Mouse (Mus musculus) liver, embryonic 12.5 days (tissue): Measurements from ENCODE around the gene Kat6b. TPM values are rescaled to one million over a fixed set of nuclear protein-coding genes. Genes with fewer than 3 reads are reported as not detected.
A peak's percentile ranks its signal among the peaks of the same experiment; 100 is the strongest.
"Not testable (repeated sequence)": the region's sequence is repeated elsewhere in the genome, so short reads cannot be mapped to it uniquely, and the experiment has no call there.

Source experiments
- ATAC-seq: fragments of 200-750 bp; cut with Nextera tagmentation; 2 replicates; pipeline ENCODE4 v1.8.0; 2017; ENCODE audit warnings: moderate number of reproducible peaks, mild to moderate bottlenecking, moderate library complexity
- H3K27ac ChIP-seq: fragments of 300-500 bp; sonication (generic); 2 replicates; pipeline ENCODE4 v1.5.1; 2016; ENCODE audit warnings: mild to moderate bottlenecking
- H3K27me3 ChIP-seq: fragments of 300-500 bp; sonication (generic); replicated peaks from 2 replicates; pipeline ENCODE4 v1.6.1; 2016; ENCODE audit warnings: mild to moderate bottlenecking, moderate library complexity
- H3K36me3 ChIP-seq: fragments of 300-500 bp; sonication (generic); 2 replicates; pipeline ENCODE4 v1.6.1; 2016; ENCODE audit warnings: mild to moderate bottlenecking, moderate library complexity
- H3K4me1 ChIP-seq: fragments of 300-500 bp; sonication (generic); 2 replicates; pipeline ENCODE4 v1.6.1; 2016
- H3K4me2 ChIP-seq: fragments of 300-500 bp; sonication (generic); 2 replicates; pipeline ENCODE4 v1.6.1; 2016; ENCODE audit warnings: mild to moderate bottlenecking, moderate library complexity
- H3K4me3 ChIP-seq: fragments of 300-500 bp; sonication (generic); 2 replicates; pipeline ENCODE4 v1.5.1; 2016; ENCODE audit warnings: mild to moderate bottlenecking, moderate library complexity
- H3K9ac ChIP-seq: fragments of 300-500 bp; sonication (generic); 2 replicates; pipeline ENCODE4 v1.6.1; 2016; ENCODE audit warnings: mild to moderate bottlenecking, moderate library complexity
- H3K9me3 ChIP-seq: fragments of 300-500 bp; sonication (generic); replicated peaks from 2 replicates; pipeline ENCODE4 v1.6.1; 2016; ENCODE audit warnings: mild to moderate bottlenecking, moderate library complexity
- WGBS: fragments of 180-500 bp; shearing (Covaris S2); methylation state at CpG from one replicate; pipeline ENCODE4 v1.1.7; 2016; ENCODE audit not compliant: insufficient replicate concordance; 5-methylcytosine and 5-hydroxymethylcytosine counted together
- polyA plus RNA-seq: library from polyadenylated mRNA; unstranded; fragments of >200 nt; fragmentation: Nextera tagmentation; extraction: Ambion mirVana; gene quantifications from 2 replicates; pipeline ENCODE4 v1.2.1, GENCODE M21; 2016

The Kat6b gene
- polyA plus RNA-seq, 1 experiment from 2014 or later: 3.9 TPM

- H3K4me1 ChIP-seq, ATAC-seq, H3K9ac ChIP-seq, H3K27me3 ChIP-seq, H3K9me3 ChIP-seq, H3K4me3 ChIP-seq, H3K36me3 ChIP-seq, H3K27ac ChIP-seq, H3K4me2 ChIP-seq: not testable (repeated sequence)
- WGBS: 69% methylated on average over 8 of the region's 9 CpGs
Measured at GRCm38 (mm10) chr14:21488426-21489115, 7.3 kb downstream of the Kat6b start.

DNA sequence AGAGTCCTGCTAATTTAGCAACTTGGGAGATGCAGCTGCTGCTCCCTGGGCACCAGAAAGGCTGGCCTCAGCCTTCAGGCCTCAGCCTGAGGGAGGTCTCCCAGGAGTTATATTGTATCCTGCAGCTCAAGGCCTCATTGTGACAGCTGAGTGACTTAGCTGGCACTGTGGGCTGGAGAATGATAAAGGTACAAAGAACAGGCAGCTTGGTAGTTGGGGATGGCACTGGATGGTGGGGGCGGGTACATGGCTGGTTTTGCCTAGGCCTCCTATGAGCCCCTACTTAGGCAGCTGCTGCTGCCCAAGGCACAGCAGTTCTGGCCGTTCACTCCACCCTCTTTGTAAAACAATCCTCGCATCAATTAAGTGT is 7.9 kb downstream of the Kat6b start:
- Histone ChIP-seq H3K36me3 (no peaks in the 10 kb centered on the region), H3K9me3 (no peaks in the 10 kb centered on the region), H3K27ac (no peak overlapping the region), H3K4me1 (no peaks in the 10 kb centered on the region), H3K27me3 (no peaks in the 10 kb centered on the region), H3K4me2 (no peak overlapping the region), H3K9ac (no peak overlapping the region), H3K4me3 (no peak overlapping the region)
- ATAC-seq: no peak
- 81% methylated on average over 3 of the region's 3 CpGs for WGBS

DNA sequence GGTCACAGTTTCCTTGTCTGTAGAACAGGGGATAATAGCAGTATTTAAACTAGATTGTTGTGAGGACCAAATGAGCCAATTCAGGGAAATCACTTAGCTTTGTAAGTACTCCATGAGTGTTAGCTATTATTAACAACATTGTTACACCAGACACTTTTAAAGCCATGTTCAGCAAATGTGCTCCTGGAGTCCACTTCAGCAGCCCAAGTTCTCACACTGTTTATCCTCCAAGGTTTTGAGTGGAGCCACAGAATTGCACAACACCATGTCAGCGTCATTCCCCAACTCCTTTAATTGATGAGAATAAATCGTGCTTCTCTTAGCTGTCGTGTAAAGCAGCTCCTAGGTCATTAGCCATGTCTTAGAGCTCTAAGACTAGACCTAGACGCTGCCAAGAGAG is 8.9 kb downstream of the Kat6b start:
- Histone ChIP-seq H3K9ac (no peak overlapping the region), H3K27ac (no peak overlapping the region), H3K27me3 (no peaks in the 10 kb centered on the region; the same call in 1 of the 2 replicates), H3K9me3 (no peaks in the 10 kb centered on the region), H3K4me1 (no peaks in the 10 kb centered on the region), H3K4me2 (no peak overlapping the region), H3K36me3 (no peaks in the 10 kb centered on the region), H3K4me3 (no peak overlapping the region)
- 59% methylated on average over 4 of the region's 4 CpGs for WGBS
- ATAC-seq: no peak

DNA sequence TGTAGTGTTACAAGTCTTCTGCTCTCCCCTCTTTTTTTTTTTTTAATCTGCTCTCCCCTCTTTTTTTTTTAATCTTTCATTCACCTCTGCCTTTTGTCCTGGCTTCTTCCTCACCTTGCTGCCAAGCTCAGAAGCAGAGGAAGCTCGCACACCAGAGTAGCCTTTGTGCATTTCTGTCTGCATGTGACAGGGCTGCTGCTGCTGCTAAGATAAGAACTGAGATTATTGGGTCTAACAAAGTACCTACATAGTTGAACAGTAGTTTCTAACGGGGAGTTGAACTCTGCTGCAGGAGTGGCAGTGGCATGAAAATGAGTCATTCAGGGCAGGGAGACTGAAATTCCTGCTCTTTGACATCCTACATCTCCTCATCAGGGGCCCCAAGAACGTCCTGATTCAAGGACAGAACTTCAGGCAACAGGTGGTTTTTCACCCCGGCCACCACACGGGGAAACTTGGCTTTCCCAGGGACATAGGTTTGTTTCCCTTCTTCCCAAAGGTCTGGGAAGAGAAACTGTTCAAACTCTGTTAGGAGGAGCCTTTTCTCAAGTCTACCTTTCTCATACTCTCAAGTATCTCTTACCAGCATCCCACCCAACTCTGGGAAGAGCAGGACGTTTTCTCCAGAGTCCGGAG is 17.2 kb downstream of the Kat6b start:
- no peak overlapping the region for H3K27ac ChIP-seq
- peak overlapping the region; percentile 81; the same call in 1 of the 2 replicates for H3K9ac ChIP-seq
- no peak for ATAC-seq
- peaks cover 10% of the 10 kb centered on the region for H3K27me3 ChIP-seq
- no peaks in the 10 kb centered on the region for H3K36me3 ChIP-seq
- no peaks in the 10 kb centered on the region for H3K9me3 ChIP-seq
- peak overlapping the region; percentile 90 for H3K4me3 ChIP-seq
- WGBS: 2% methylated on average over 7 of the region's 7 CpGs
- H3K4me2 ChIP-seq: peak overlapping the region; percentile 95
- peaks cover 43% of the 10 kb centered on the region for H3K4me1 ChIP-seq

DNA sequence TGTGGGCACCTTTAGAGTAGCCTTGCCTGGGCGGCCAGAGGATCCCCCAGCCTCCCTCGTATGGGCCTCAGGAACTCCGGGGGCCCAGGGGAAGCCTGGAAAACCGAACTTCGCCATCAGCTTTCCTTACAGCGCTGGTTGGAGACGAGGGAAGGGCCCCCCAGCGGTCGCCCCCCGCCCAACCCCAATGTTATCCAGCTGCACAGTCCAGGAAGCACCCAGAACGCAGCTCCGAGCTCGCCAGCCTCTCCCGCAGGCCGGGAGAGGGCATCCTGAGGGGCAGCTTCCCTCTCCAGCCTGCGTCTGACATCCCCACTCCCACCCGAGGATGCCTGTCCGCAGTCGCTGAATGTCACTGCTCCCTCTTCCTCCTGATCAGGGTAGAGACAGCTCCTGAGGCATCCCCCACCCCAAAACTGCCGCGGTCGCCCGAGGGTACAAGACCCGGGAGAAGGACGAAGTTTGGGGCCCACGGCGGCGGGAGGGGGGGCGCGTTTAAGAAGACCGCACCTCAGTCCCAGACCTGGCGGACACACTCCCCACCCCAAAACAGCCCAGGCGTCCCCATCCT is 17.9 kb downstream of the Kat6b start:
- 1% methylated on average over 30 of the region's 33 CpGs for whole genome bisulfite sequencing
- Histone ChIP-seq H3K4me2 (peak overlapping the region; percentile 95), H3K4me3 (peak overlapping the region; percentile 90), H3K27me3 (peaks cover 10% of the 10 kb centered on the region), H3K27ac (peak overlapping the region; percentile 85), H3K36me3 (no peaks in the 10 kb centered on the region), H3K9me3 (no peaks in the 10 kb centered on the region), H3K4me1 (peaks cover 43% of the 10 kb centered on the region), H3K9ac (peak overlapping the region; percentile 81)
- ATAC-seq: no peak

DNA sequence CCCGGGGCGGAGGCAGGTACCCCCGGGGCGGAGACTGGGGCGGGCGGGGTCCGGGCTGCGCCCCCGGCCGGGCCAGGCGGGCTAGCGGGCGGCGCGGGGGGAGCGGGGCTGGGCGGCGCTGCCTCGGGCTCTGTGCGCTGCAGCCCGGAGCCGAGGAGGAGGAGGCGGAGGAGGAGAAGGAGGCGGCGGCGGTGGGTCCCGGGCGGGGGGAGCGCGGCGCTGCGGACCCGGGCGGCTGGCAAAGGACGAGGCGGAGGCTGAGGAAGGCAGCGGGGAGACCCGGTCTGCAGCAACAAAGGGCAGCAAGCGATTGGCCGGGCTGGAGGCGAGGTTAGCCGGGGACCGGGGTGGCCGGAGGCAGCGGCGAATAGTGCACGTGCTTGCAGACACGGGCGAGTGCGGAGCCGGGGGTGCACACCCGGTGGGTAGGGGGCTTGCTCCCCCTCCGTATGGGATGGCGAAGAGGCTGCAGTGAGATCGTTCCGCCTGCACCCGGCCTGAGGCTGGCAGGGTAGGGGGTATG is 18.5 kb downstream of the Kat6b start:
- H3K4me3 ChIP-seq: peak overlapping the region; percentile 90
- H3K9ac ChIP-seq: peak overlapping the region; percentile 81
- under 1% methylated on average over 49 of the region's 57 CpGs for WGBS
- peaks cover 45% of the 10 kb centered on the region for H3K4me1 ChIP-seq
- no peaks in the 10 kb centered on the region for H3K36me3 ChIP-seq
- ATAC-seq: no peak
- peak overlapping the region; percentile 85 for H3K27ac ChIP-seq
- no peaks in the 10 kb centered on the region for H3K9me3 ChIP-seq
- peaks cover 10% of the 10 kb centered on the region for H3K27me3 ChIP-seq
- H3K4me2 ChIP-seq: peak overlapping the region; percentile 95

DNA sequence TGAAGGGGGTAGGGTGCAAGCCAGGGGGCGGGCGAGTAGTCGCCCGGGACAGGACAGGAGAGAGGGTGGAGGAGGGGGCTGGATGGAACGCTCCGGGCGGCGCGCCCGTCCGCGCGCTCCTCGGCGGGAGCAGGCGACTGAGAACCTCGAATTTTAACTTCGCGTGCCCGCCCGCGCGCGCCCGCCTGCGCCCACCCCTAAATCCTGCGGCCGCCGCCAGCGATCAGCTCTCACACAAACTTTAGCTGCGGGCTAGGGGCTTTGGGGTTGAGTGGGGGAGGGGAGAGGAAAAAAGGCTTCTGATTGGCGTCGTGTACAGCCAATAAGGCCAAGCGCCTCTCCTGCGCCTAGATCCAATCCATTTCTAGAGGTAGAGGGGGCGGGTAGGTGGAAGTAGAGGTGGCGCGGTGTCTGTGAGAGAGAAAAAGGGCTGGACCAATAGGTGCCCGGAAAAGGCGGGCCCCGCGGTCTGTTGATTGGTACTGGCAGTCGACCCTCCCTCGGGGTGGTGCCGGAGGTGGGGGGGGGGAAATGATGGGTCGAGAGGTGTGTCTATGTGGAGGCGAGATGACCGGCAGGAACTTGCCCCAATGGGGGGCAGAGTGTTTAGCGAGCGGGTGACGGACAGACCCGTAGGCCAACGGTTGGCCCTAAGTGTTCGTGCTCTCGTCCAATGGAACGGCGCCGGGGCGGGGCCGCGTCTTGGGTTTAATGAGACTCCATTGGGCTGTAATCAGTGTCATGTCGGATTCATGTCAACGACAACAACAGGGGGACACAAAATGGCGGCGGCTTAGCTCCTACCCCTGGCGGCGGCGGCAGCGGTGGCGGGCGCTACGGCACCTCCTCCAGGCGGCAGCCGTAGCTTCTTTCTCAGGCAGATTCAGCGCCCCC is 19.2 kb downstream of the Kat6b start:
- Histone ChIP-seq H3K4me2 (peak overlapping the region; percentile 95), H3K4me3 (peak overlapping the region; percentile 90), H3K9ac (peak overlapping the region; percentile 81), H3K27me3 (peaks cover 10% of the 10 kb centered on the region), H3K9me3 (no peaks in the 10 kb centered on the region), H3K36me3 (no peaks in the 10 kb centered on the region), H3K27ac (peak overlapping the region; percentile 94), H3K4me1 (peaks cover 52% of the 10 kb centered on the region)
- under 1% methylated on average over 74 of the region's 75 CpGs for WGBS
- ATAC-seq: peak; percentile 96

DNA sequence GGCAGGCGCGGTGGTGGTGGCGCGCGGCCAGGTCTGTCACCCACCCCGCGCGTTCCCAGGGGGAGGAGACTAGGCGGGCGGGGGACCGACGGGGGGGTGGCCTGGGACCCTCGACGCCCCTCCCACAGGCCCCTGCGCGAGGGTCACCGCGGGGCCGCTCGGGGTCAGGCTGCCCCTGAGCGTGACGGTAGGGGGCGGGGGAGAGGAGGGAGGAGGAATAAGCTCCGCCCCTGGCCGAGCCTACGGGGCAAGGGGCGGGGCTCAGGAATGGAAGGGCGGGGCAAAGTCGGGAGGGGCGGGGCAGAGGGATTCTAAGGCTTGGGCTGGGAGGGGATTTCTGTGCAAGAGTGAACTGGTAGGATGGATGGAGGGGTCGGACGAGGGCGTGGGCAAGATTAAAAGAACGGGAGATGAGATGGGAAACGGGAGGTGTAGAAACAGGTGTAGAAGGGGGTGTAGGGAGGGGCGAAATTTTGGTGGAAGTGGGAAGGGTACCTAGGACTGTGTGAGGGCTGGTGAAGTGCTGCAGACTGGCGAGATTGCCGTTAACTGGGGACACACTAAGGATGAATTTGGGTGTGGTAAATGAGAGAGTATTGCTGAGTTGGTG is 19.9 kb downstream of the Kat6b start:
- 3% methylated on average over 32 of the region's 38 CpGs for WGBS
- Histone ChIP-seq H3K4me1 (peaks cover 52% of the 10 kb centered on the region), H3K4me2 (peak overlapping the region; percentile 95), H3K27ac (peak overlapping the region; percentile 94), H3K4me3 (peak overlapping the region; percentile 90), H3K9me3 (no peaks in the 10 kb centered on the region), H3K36me3 (no peaks in the 10 kb centered on the region), H3K27me3 (peaks cover 10% of the 10 kb centered on the region), H3K9ac (peak overlapping the region; percentile 79)
- peak; percentile 33 for ATAC-seq

DNA sequence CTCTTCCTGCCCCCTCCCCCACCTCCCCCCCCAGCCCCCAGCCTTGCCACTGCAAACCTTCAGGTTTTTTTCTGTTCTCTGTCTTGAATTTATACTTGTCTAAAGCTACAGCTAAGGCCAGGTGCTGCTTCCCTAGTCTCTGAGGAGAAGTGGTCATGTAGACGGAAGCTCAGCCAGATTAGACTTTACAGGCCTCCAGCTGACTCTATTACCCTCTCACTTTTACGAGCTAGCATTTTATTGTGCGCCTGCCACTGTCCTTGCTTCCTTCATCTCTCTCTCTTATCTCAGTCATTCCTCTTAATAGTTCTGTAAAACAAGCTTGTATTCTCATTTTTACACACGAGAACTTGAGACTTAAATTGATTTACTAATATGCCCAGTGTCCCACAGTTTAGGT is 23.8 kb downstream of the Kat6b start:
- H3K27me3 ChIP-seq: no peaks in the 10 kb centered on the region
- no peak for ATAC-seq
- no peak overlapping the region for H3K9ac ChIP-seq
- no peaks in the 10 kb centered on the region for H3K9me3 ChIP-seq
- no peak overlapping the region for H3K27ac ChIP-seq
- H3K4me3 ChIP-seq: no peak overlapping the region
- no peak overlapping the region for H3K4me2 ChIP-seq
- peaks cover 37% of the 10 kb centered on the region for H3K4me1 ChIP-seq
- no peaks in the 10 kb centered on the region for H3K36me3 ChIP-seq
- WGBS: 48% methylated on average over 4 of the region's 4 CpGs

DNA sequence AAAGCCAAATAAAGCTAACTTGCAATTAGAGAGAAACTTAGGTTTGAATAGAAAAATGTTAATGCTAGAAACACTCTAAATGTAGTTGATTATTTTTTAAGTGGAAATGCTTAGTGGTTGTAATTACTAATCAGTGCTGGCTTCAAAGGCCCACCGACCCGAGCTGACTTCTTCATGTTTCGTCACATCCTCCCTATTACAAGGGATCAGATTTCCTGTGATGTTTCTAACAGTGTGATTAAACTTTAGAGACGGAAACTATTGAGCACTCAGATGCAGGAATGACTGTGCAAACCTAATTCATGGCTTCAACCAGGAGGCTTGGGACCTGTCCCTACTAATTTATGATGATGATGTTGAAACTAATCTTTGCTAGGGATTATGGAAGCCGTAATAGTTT is 25.8 kb downstream of the Kat6b start:
- no peak overlapping the region for H3K4me2 ChIP-seq
- ATAC-seq: no peak
- no peak overlapping the region for H3K27ac ChIP-seq
- H3K9me3 ChIP-seq: no peaks in the 10 kb centered on the region
- no peak overlapping the region for H3K4me3 ChIP-seq
- peaks cover 37% of the 10 kb centered on the region for H3K4me1 ChIP-seq
- no peaks in the 10 kb centered on the region for H3K36me3 ChIP-seq
- WGBS: 77% methylated on average over 5 of the region's 5 CpGs
- no peak overlapping the region for H3K9ac ChIP-seq
- no peaks in the 10 kb centered on the region for H3K27me3 ChIP-seq

DNA sequence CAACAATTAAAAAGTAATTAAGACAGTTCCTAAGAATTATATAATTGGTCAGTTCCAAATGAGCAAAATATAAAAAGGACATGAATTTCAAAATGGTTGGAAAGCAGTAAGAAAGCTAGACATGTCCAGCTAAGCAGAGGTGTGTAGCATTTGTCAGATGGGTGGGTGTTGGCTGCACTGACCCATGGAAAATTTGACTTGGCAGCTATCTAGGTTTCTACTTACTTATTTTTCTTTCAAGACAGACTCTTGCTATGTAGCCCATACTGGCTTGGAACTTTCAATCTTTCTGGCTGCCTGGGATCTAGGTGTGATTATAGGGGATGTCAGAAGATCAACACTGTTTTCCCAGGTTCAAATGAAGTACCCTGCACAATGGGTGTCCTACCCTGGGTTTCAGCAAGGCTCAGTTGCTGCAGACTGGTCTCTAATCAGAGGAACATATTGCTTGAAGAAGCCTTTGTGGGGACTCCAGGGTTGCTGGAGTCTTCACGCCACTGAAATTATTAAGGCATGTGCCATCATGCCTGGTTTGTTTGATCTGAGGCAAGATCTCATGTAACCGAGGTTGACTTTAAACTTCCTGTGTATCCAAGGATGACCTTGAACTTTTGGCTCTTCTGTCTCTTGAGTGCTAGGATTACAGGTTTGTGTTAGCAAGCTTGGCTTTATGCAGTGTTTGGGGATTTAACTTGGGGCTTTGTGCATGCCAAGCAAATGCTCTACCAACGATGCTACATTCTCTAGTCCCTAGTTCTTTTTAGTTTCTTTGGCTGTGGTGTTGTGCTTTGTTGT is 28.1 kb downstream of the Kat6b start:
- Histone ChIP-seq H3K27me3 (no peaks in the 10 kb centered on the region), H3K9ac (no peak overlapping the region), H3K9me3 (no peaks in the 10 kb centered on the region), H3K4me3 (no peak overlapping the region), H3K4me2 (no peak overlapping the region), H3K27ac (no peak overlapping the region), H3K36me3 (no peaks in the 10 kb centered on the region), H3K4me1 (peaks cover 33% of the 10 kb centered on the region)
- WGBS: 68% methylated on average over 3 of the region's 3 CpGs
- ATAC-seq: no peak
